Mouse (Mus musculus) hindbrain, embryonic 16.5 days (tissue): ENCODE measurements around the gene Tdrd12. TPM values are rescaled to one million over a fixed set of nuclear protein-coding genes. Genes with fewer than 3 reads are reported as not detected.
"Not testable (repeated sequence)": the region's sequence is repeated elsewhere in the genome, so short reads cannot be mapped to it uniquely, and the experiment has no call there.

Experiments used
- ATAC-seq: fragments of 200-750 bp; cut with Nextera tagmentation; 2 replicates; pipeline ENCODE4 v1.8.0; 2017; ENCODE audit warnings: moderate TSS enrichment, moderate library complexity
- H3K27ac ChIP-seq: fragments of 300-500 bp; sonication (generic); 2 replicates; pipeline ENCODE4 v1.5.1; 2014; ENCODE audit warnings: low read depth, mild to moderate bottlenecking, control low read depth, low read length, moderate library complexity
- H3K27me3 ChIP-seq: fragments of 300-500 bp; sonication (generic); replicated peaks from 2 replicates; pipeline ENCODE4 v1.6.1; 2014; ENCODE audit warnings: low read length; ENCODE audit not compliant: control insufficient read depth, insufficient read depth
- H3K36me3 ChIP-seq: fragments of 300-500 bp; sonication (generic); 2 replicates; pipeline ENCODE4 v1.6.1; 2014; ENCODE audit warnings: mild to moderate bottlenecking, low read length, moderate library complexity, mixed read lengths; ENCODE audit not compliant: control insufficient read depth, insufficient read depth
- H3K4me1 ChIP-seq: fragments of 300-500 bp; sonication (generic); 2 replicates; pipeline ENCODE4 v1.6.1; 2014; ENCODE audit warnings: low read depth, low read length; ENCODE audit not compliant: control insufficient read depth, insufficient read depth
- H3K4me2 ChIP-seq: fragments of 300-500 bp; sonication (generic); 2 replicates; pipeline ENCODE4 v1.6.1; 2014; ENCODE audit warnings: mild to moderate bottlenecking, low read length, control low read depth, moderate library complexity
- H3K4me3 ChIP-seq: fragments of 300-500 bp; sonication (generic); 2 replicates; pipeline ENCODE4 v1.5.1; 2014; ENCODE audit warnings: mild to moderate bottlenecking, low read length, control low read depth, moderate library complexity
- H3K9ac ChIP-seq: fragments of 300-500 bp; sonication (generic); 2 replicates; pipeline ENCODE4 v1.6.1; 2014; ENCODE audit warnings: low read depth, mild to moderate bottlenecking, control low read depth, low read length, moderate library complexity
- H3K9me3 ChIP-seq: fragments of 300-500 bp; sonication (generic); 2 replicates; pipeline ENCODE4 v1.6.1; 2014; ENCODE audit warnings: mild to moderate bottlenecking, low read length, moderate library complexity; ENCODE audit not compliant: control insufficient read depth
- WGBS: fragments of 180-500 bp; shearing (Covaris S2); extraction: QIAGEN DNeasy Blood & Tissue Kit; methylation state at CpG from one replicate; pipeline ENCODE4 v1.1.7; 2014; 5-methylcytosine and 5-hydroxymethylcytosine counted together
- polyA plus RNA-seq: library from polyadenylated mRNA; unstranded; fragments of >200 nt; fragmentation: Nextera tagmentation; extraction: Ambion mirVana; gene quantifications from 2 replicates; pipeline ENCODE4 v1.2.1, GENCODE M21; 2015

Gene Tdrd12
- polyA plus RNA-seq, 1 experiment from 2014 or later = 0.81 TPM

- Histone ChIP-seq H3K4me2 (no peak overlapping the region), H3K9ac (no peak overlapping the region), H3K36me3 (no peaks in the 10 kb centered on the region), H3K4me1 (peaks cover 7% of the 10 kb centered on the region), H3K4me3 (no peak overlapping the region), H3K27me3 (peaks cover 20% of the 10 kb centered on the region), H3K9me3 (no peaks in the 10 kb centered on the region), H3K27ac (no peak overlapping the region)
- 30% methylated on average over 4 of the region's 4 CpGs for WGBS
- ATAC-seq = no peak
Observed at GRCm38 (mm10) chr7:35579849-35580248, 42.3 kb upstream of the Tdrd12 start.

GRCm38 (mm10) chr7:35570883-35571282 is 33.3 kb upstream of the Tdrd12 start:
- H3K27ac ChIP-seq, H3K9ac ChIP-seq, H3K4me3 ChIP-seq, H3K9me3 ChIP-seq, H3K4me2 ChIP-seq, H3K27me3 ChIP-seq, H3K36me3 ChIP-seq, H3K4me1 ChIP-seq, ATAC-seq: not testable (repeated sequence)
- 22% methylated on average over 6 of the region's 6 CpGs for WGBS

- not testable (repeated sequence) for H3K9me3 ChIP-seq, H3K4me3 ChIP-seq, H3K27me3 ChIP-seq, H3K36me3 ChIP-seq, ATAC-seq, H3K9ac ChIP-seq, H3K4me2 ChIP-seq, H3K4me1 ChIP-seq, H3K27ac ChIP-seq
- WGBS = 87% methylated on average over 4 of the region's 4 CpGs
Observed at GRCm38 (mm10) chr7:35569724-35570123, 32.2 kb upstream of the Tdrd12 start.

- WGBS = 84% methylated on average over 13 of the region's 13 CpGs
- H3K4me2 ChIP-seq, H3K36me3 ChIP-seq, H3K9ac ChIP-seq, H3K27ac ChIP-seq, H3K4me3 ChIP-seq, H3K4me1 ChIP-seq, H3K9me3 ChIP-seq, H3K27me3 ChIP-seq, ATAC-seq: not testable (repeated sequence)
Observed at GRCm38 (mm10) chr7:35565965-35566364, 28.4 kb upstream of the Tdrd12 start.

GRCm38 (mm10) chr7:35564872-35565271 is 27.3 kb upstream of the Tdrd12 start:
- H3K9ac ChIP-seq, H3K4me3 ChIP-seq, H3K4me1 ChIP-seq, H3K9me3 ChIP-seq, H3K27ac ChIP-seq, H3K4me2 ChIP-seq, H3K27me3 ChIP-seq, ATAC-seq, H3K36me3 ChIP-seq: not testable (repeated sequence)
- WGBS = 86% methylated on average over 10 of the region's 10 CpGs

DNA sequence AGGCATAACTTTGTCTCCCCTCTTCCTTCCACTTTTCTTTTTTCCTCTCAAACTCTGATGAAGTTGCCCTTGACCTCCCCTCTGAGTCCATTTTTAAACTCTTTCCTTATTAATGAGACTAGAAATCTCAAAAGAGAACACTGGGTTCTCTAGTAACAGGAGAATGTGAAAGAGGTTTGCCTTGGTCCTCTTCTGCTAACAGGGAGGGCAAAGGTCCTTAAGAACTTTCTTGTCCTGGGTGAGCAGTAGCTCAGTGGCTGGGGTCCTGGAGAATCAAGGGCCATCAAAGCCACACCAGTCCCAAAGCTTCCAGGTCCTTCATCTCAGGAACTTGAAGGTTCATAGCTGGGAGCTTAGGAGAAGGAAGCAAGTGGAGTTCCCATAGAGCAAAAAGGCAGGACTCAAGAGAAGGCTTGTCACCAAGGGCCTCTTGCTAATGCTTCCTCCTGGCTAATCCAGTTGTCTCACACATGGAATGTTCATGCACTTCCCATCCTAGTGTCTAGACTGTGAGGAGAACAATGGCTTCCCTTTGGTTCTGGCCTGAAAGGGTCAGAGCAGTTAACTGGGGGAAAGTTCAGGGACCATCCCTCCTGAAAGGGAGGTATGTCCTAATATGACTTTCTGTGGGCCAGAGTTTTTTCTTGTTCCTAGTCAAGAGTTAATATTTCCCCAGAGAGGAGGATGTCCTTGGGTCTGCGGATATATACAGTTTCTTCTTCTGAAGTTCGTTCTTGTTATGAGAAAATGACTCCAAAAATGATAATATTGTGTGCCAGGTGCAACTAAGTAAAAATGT is 26.7 kb upstream of the Tdrd12 start:
- WGBS = 94% methylated on average over 2 of the region's 2 CpGs
- ATAC-seq = no peak

DNA sequence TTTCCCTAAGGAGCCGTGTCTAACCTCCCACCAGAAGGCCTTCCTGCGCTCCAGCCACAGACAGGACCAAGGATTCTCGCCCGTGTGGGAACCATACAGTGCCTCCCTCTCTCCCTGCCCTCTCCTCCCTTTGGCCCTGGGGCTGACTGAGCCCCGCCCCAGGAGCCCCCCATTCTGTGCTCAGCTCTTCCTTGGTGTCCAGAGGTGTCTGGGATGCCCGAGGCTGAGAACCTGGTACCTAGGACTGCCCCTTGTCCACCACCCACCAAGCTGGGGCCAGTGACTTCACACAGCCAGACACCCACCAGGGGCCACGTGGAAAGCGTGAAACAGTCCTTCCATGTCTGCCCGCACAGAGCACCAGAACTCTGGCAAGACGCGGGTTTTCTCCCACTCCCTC is 25.5 kb upstream of the Tdrd12 start:
- H3K36me3 ChIP-seq = no peaks in the 10 kb centered on the region
- no peak for ATAC-seq
- no peak overlapping the region for H3K4me2 ChIP-seq
- H3K4me3 ChIP-seq = no peak overlapping the region
- no peaks in the 10 kb centered on the region for H3K4me1 ChIP-seq
- no peaks in the 10 kb centered on the region for H3K9me3 ChIP-seq
- WGBS = 74% methylated on average over 11 of the region's 11 CpGs
- no peak overlapping the region for H3K9ac ChIP-seq
- no peak overlapping the region for H3K27ac ChIP-seq
- no peaks in the 10 kb centered on the region for H3K27me3 ChIP-seq

More for the DNA sequence above, 26.7 kb upstream of the Tdrd12 start:
- Histone ChIP-seq H3K4me1 (no peaks in the 10 kb centered on the region), H3K9ac (no peak overlapping the region), H3K4me2 (no peak overlapping the region), H3K4me3 (no peak overlapping the region), H3K27me3 (no peaks in the 10 kb centered on the region), H3K27ac (no peak overlapping the region), H3K9me3 (no peaks in the 10 kb centered on the region), H3K36me3 (no peaks in the 10 kb centered on the region)

- Histone ChIP-seq H3K27me3 (no peaks in the 10 kb centered on the region), H3K4me1 (peaks cover 6% of the 10 kb centered on the region; the same call in 1 of the 2 replicates), H3K9ac (no peak overlapping the region), H3K27ac (no peak overlapping the region), H3K9me3 (no peaks in the 10 kb centered on the region), H3K4me3 (no peak overlapping the region), H3K4me2 (no peak overlapping the region), H3K36me3 (no peaks in the 10 kb centered on the region)
- 93% methylated on average over 3 of the region's 3 CpGs for WGBS
- no peak for ATAC-seq
Observed at GRCm38 (mm10) chr7:35559838-35560237, 22.3 kb upstream of the Tdrd12 start.

DNA sequence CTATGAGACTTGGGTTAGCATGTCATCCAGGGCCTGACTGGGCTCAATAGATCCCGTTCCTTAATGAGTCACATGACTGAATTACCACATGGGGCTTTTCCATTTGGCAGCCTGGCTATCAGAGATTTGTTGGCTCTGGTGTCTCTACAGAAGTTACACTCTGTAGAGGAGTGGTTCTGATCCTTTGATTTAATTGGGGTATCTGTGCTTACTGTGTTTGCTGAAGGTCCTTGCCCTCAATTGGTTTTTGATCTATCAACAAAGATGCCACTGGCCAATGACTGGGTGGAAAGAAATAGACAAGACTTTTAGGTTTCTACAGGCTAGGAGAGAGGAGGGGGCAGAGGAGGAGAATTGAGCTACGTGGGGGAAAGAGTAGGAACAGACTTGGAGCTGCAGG is 21.1 kb upstream of the Tdrd12 start:
- no peak overlapping the region for H3K9ac ChIP-seq
- ATAC-seq = no peak
- H3K36me3 ChIP-seq = no peaks in the 10 kb centered on the region
- H3K27ac ChIP-seq = no peak overlapping the region
- no peaks in the 10 kb centered on the region for H3K27me3 ChIP-seq
- no peak overlapping the region for H3K4me2 ChIP-seq
- 47% methylated on average over 2 of the region's 2 CpGs for WGBS
- H3K4me3 ChIP-seq = no peak overlapping the region
- H3K9me3 ChIP-seq = no peaks in the 10 kb centered on the region
- peaks cover 9% of the 10 kb centered on the region for H3K4me1 ChIP-seq
